Mouse (Mus musculus) erythroblast, embryonic 14.5 days (primary cell): Measurements from ENCODE around the gene Sirt3.

Experiments used
- GATA1 ChIP-seq: IDR thresholded peaks from 2 replicates; pipeline ENCODE4 v1.6.1; 2012; ENCODE audit warnings: low read length, inconsistent platforms, mixed read lengths
- TAL1 ChIP-seq: IDR thresholded peaks from 3 replicates; pipeline ENCODE4 v1.6.1; 2012; ENCODE audit warnings: low read length, inconsistent platforms, mixed read lengths

GRCm38 (mm10) chr7:140923070-140923775 lies 41.1 kb upstream of the Sirt3 start:
- no peak for TF ChIP-seq GATA1
- no peak for TF ChIP-seq TAL1
